Mouse (Mus musculus): Measurements from ENCODE around the gene Ctnnd1.
"Not testable (repeated sequence)": the region's sequence is repeated elsewhere in the genome, so short reads cannot be mapped to it uniquely, and the experiment has no call there.

Gene Ctnnd1

GRCm38 (mm10) chr2:84650464-84651195 lies at the start of gene Ctnnd1:
Gene Ctnnd1 (minus strand): TSS chr2:84650765.
- DNase-seq (ENCODE audit: low spot score): peak; percentile 85

DNA sequence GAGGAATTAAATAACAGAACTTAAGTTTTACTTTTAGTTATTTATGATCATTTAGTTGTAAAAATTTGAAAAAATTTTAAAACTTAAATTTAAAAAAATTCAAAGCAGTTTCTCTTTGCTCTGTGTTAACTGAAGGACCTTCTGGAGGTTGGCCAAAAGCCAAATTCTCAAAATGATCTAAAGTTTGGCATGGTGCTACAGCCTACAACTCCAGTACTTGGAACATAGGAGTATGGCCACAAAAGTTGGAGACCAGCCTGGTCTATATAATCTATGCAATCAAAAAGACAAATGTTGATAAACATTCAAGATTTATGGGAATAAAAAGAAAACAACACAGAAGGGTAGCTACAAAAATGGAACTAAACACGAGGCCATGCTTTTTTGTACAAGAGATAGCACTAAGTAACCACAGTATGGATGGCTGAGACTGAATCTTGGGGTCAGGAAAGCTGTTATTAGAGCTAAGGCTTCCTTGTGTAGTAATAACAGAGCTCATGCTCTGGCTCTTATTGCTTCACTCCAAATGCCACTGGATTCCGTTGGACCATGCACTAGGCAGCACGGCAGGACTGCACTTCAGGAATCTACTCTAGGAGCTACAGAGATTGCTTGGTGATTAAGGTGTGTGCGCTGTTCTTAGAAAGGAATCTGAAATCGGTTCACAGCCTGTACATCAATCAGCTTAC lies 44.6 kb upstream of the Ctnnd1 start:
- no peak for DNase-seq (ENCODE audit: low spot score)

DNA sequence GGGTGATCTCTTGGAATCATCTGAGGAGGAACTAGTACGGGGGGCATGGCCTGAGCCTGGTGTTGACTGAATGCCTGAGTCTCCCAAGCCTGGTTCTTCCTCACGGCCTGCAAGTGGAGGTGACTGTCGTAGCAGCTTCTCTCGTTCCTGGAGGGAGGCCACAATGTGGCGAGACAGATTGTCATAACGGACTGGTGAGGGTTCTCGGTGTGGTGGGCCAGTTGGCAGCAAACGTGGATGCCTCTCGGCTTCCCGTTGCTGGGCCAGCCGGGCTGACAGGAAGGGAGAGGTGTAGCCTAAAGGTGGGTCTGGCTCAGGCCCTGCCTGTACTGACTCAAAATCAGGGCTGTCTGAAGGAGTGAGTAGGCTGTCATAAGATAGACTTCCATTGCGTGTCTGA lies 39.5 kb upstream of the Ctnnd1 start:
- DNase-seq (ENCODE audit: low spot score): no peak

DNA sequence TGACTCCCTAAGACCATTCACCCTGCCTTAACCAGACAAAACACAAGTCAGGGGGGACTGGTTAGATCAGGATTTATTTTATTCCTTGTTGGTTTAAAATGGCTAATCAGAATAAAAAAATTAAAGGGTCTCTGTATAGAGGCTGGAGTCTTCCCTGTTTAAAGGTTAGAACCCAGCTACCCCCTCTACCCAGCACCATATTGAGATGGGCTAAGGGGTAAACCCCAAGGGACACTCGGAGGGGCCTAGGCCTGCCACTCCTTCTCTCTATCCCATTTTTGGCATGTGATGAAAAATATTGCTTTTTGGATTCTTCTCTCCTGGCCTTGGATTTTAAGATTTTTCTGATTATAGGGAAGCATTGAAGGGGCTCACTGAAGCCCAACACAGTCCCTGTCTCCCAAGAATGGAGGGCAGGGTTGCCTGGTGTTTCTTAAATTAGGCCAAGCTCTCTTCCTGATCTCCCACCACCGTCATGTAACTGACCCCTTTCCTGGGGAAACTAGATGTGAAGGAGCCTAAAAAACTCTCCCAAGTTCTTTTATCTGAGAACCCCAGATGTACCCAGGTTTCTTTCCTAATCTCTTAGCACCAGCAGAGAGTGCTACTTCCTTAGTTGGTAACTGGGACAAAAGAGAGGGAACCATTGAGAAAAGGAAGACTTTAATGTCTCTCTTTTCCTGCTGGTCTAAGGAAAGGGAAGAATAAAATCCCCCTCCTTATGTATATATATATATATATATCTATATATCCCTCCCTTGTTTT lies 37.7 kb upstream of the Ctnnd1 start:
- DNase-seq (ENCODE audit: low spot score): no peak

GRCm38 (mm10) chr2:84682605-84683183 lies 32.1 kb upstream of the Ctnnd1 start:
- DNase-seq (ENCODE audit: low spot score): peak; percentile 49

- DNase-seq (ENCODE audit: low spot score): no peak
These were observed 28.5 kb upstream of the Ctnnd1 start, which contains the start of gene Tmx2 for GRCm38 (mm10) chr2:84679016-84679415. Gene Tmx2 (minus strand): TSS chr2:84679140.

GRCm38 (mm10) chr2:84677968-84678880 lies 27.7 kb upstream of the Ctnnd1 start, which contains the start of the genes Gm28635 and Med19:
Gene Gm28635 (minus strand): TSS chr2:84678041.
Gene Med19 (plus strand): TSS chr2:84678402.
- DNase-seq (ENCODE audit: low spot score): peak; percentile 98

GRCm38 (mm10) chr2:84677270-84677967 lies 26.9 kb upstream of the Ctnnd1 start:
- no peak for DNase-seq (ENCODE audit: low spot score)

DNA sequence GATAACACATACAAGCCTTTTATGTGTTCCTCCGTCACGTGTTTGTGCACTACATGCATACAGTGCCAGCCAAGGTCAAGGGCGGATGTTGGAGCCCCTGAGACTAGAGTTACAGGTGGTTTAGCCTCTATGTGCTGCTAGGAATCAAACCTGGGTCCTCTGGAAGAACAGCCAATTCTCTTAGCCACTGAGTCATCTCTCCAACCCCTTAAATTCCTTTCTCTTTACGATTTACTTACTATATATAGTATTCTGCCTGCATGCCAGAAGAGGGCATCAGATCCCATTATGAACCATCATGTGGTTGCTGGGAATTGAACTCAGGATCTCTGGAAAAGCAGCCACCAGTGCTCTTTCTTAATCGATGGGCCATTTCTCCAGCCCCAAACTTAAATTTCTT lies 21.0 kb upstream of the Ctnnd1 start:
- not testable (repeated sequence) for DNase-seq (ENCODE audit: low spot score)

DNA sequence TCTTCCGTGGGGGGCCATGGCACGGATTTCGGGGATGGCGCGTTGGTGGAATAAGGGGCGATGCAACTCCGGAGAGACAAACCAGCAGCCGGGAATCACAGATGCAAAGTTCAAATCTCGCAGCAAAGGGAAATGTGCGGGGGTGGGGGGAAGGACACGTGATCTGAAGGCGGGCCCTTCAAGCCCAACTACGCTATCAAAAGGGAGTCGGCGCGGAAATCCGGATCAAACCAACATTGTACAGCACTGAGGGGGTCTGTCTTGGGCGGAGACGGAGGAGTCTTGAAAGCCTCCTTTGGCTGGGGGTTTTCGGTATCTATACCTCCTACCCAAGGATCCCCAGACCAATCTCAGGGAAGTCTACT lies 20.0 kb upstream of the Ctnnd1 start, which contains the start of gene Selenoh:
TSS of gene Selenoh (minus strand) at position 202 of the 365 bp plus-strand sequence.
- peak; percentile 86 for DNase-seq (ENCODE audit: low spot score)

GRCm38 (mm10) chr2:84669828-84670568 lies 19.4 kb upstream of the Ctnnd1 start:
- DNase-seq (ENCODE audit: low spot score): peak; percentile 66

DNA sequence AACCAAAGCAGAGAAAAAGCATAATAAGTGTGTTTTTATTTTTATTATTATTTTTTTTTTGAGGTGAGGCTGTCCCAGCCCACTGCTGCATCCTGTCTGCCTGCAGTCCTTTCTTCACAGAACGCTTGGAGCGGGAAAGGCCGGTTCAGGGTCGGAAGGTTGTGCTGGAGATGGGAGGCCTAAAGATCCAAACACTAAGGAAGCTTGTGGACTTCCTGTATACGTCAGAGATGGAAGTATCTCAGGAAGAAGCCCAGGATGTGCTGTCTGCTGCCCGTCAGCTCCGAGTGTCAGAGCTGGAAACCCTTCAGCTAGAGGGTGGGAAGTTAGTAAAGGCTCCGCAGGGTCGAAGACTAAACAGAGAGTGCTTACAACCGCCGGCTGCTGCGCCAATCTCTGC lies 15.5 kb upstream of the Ctnnd1 start:
- DNase-seq (ENCODE audit: low spot score): no peak

DNA sequence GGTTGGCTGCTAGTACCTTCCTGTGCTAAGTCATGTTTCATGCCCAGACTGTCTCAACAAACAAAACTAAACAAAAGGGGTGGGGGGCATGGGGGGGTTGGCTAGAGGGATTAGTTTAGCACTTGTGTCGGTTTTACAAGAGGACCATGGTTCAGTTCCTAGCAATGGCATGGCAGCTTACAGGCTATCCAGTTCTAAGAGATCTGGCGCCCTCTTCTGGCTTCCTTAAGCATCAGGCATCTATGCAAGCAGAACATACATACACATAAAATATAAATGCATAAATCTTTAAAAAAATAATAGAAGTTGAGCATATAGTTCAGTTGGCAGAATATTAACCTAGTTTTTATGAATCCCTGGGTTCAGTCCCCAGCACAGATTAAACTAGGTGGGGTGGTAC lies 12.3 kb upstream of the Ctnnd1 start:
- no peak for DNase-seq (ENCODE audit: low spot score)

DNA sequence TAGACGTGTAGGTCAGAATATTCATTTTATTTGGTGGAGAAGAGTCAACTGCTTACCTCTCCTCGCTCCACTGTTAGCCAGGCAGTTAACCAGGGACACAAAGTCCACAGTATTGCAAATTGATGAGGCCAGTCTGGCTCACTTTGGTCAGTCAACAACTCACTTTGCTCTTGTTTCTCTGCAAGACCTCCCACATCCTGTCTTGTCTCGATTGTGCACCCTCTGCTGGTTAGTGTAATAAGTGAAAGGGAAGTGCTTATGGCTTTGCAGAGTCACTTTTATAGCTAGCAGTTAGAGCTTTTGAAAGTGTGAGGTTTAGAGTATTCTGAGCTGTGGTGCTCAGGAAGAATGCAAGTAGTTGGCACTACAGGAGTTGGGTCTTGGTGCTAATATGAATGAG lies 9.7 kb upstream of the Ctnnd1 start:
- no peak for DNase-seq (ENCODE audit: low spot score)

GRCm38 (mm10) chr2:84658806-84659205 lies 8.2 kb upstream of the Ctnnd1 start, which contains the start of gene Btbd18:
Gene Btbd18 (plus strand): TSS chr2:84659079.
- DNase-seq (ENCODE audit: low spot score): peak; percentile 94

- DNase-seq (ENCODE audit: low spot score): no peak
These were observed 5.3 kb upstream of the Ctnnd1 start for GRCm38 (mm10) chr2:84655864-84656263.

DNA sequence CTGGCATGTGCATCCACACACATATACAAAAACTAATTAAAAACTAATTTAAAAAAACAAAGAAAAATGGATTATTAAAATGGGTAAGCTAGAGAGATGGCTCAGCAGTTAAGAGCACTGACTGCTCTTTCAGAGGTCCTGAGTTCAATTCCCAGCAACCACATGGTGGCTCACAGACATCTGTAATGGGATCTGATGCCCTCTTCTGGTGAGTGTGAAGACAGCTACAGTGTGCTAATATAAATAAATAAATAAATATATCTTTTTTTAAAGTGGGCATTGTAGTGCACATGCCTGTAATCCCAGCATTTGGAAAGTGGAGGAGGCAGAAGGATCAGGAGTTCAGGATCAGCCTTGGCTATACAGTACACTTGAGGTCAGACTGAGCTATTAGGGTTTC lies 2.8 kb upstream of the Ctnnd1 start:
- DNase-seq (ENCODE audit: low spot score): no peak

DNA sequence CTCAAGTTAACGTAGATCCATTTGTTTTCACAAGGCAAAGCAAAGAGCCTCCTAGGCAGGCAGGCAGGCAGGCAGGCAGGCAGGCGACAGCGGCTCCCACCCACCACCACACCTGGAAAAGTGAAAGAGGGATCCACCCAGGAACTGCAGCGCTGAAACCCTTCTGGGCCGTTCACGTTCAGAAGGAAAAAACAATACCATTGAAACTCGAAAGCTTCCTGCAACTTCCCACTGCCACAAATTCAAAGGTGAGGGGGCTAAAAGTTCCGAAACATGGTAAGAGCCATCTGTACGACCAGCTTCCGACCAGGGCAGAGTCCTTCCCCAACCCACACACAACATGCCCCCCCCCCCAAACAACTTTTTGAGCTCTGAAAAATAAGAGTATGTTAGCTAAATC lies 891 bp downstream of the Ctnnd1 start:
- DNase-seq (ENCODE audit: low spot score): no peak

DNA sequence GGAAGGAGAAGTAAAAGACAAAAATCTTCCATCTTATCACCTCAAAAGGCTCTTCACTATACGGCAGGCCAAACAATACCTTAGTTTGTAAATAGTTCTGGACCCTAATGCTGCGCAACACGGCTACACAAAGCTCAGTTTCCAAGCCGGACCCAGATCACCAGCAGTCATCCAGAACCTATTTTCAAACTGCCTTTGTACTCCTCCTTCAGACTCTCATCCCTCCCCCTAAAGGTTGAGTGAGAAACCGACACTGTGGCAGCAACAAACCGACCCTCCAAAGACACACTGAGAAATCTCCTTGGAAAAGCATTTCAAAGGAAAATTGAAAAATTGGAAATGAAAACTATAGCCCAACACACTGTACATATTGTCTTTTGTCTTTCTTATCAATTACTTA lies 2.2 kb downstream of the Ctnnd1 start:
- no peak for DNase-seq (ENCODE audit: low spot score)
